In the genomic region with DNA sequence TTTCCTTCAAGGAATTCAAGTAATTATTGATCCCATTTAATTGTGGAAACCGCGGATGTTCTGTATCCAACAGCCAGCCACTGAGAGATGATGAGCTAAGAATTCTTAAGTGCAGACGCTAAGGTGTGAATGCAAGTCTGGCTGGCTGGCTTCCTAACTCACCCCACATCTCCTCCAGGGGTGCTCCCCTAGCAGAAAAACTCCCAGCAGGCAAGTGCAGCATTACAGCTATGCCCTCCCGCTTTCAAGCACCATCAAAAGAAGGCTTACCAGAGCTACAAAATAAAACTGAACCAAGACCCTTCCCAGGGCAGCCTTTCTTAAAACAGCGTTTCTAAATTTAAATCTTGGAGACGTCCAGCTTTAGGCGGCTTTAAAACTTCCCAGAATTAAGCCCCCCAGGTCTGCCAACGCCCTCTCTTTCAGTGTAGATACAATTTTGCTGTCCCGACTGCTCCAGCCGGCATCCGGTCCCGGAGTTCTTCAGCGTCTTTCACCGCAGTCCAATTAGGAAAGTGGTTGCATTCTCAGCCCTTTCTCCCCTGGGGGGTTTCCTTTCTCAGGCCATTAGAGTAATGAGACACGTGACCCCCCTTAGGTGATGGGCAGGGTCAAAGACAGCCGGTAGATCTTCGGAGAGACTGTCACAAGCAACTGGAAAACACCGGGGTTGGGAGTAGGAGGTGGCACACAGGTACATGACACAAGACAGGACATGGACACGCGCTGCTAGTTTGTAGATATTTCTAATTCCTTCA, we compare ENCODE assay signal across 8 mouse cellular contexts. TPM values are rescaled to one million over a fixed set of nuclear protein-coding genes. Genes with fewer than 3 reads are reported as not detected.
DNase-seq lines count a peak whose midpoint lies in the region; ATAC-seq and TF ChIP-seq lines count a peak whose summit lies in the region.

No protein-coding gene starts in this region.

- H3K4me2 ChIP-seq in kidney, embryonic 15.5 days, result peak overlapping the region; percentile 52
- peak overlapping the region; percentile 51 for H3K4me2 ChIP-seq in hindbrain, embryonic 15.5 days
- peak overlapping the region; percentile 52 for H3K4me2 ChIP-seq in midbrain, embryonic 16.5 days (ENCODE audit: low read length)

- TF ChIP-seq CTCF in lung, adult 2 months (IDR thresholded peaks at IDR 0.05; ENCODE audit: insufficient read depth, low read length), result no peak

- WGBS in kidney, embryonic 15.5 days, result 9% methylated on average over 20 of the region's 20 CpGs
- WGBS in hindbrain, embryonic 15.5 days, result 12% methylated on average over 20 of the region's 20 CpGs
- 7% methylated on average over 20 of the region's 20 CpGs for WGBS in midbrain, embryonic 16.5 days
- WGBS in lung, adult 2 months, result 13% methylated on average over 20 of the region's 20 CpGs

- H3K27me3 ChIP-seq in kidney, embryonic 15.5 days, result peaks cover 41% of the 10 kb centered on the region
- H3K27me3 ChIP-seq in hindbrain, embryonic 15.5 days, result 0 out of 2 replicates have a peak, but pooled peaks cover 2% of the 10 kb centered on the region
- no peaks in the 10 kb centered on the region; the same call in none of the 2 replicates for H3K27me3 ChIP-seq in midbrain, embryonic 16.5 days (ENCODE audit: control insufficient read depth, insufficient read depth, low read depth, low read length)

- no peak overlapping the region for H3K9ac ChIP-seq in kidney, embryonic 15.5 days
- H3K9ac ChIP-seq in hindbrain, embryonic 15.5 days, result 0 out of 2 replicates have a peak overlapping the region, but pooled peaks have one; percentile 11
- H3K9ac ChIP-seq in midbrain, embryonic 16.5 days (ENCODE audit: low read depth, low read length), result 0 out of 2 replicates have a peak overlapping the region, but pooled peaks have one; percentile 11

- no peak overlapping the region for H3K27ac ChIP-seq in kidney, embryonic 15.5 days
- no peak overlapping the region for H3K27ac ChIP-seq in hindbrain, embryonic 15.5 days (replicated peaks)
- H3K27ac ChIP-seq in midbrain, embryonic 16.5 days (ENCODE audit: low read length), result no peak overlapping the region

- DNase-seq in kidney, postnatal 25 days, result no peak
- DNase-seq in embryo, embryonic 11 days, result peak; percentile 55
- DNase-seq in adrenal gland, postnatal 10 days, result no peak
- no peak for DNase-seq in lung, adult 2 months

- H3K36me3 ChIP-seq in kidney, embryonic 15.5 days, result no peaks in the 10 kb centered on the region
- H3K36me3 ChIP-seq in hindbrain, embryonic 15.5 days, result no peaks in the 10 kb centered on the region
- H3K36me3 ChIP-seq in midbrain, embryonic 16.5 days (ENCODE audit: control insufficient read depth, insufficient read depth, low read length), result no peaks in the 10 kb centered on the region

- no peaks in the 10 kb centered on the region for H3K9me3 ChIP-seq in kidney, embryonic 15.5 days (replicated peaks)
- H3K9me3 ChIP-seq in hindbrain, embryonic 15.5 days, result no peaks in the 10 kb centered on the region
- no peaks in the 10 kb centered on the region; the same call in 1 of the 2 replicates for H3K9me3 ChIP-seq in midbrain, embryonic 16.5 days (replicated peaks; ENCODE audit: control insufficient read depth, low read length, poor library complexity, severe bottlenecking)

- H3K4me3 ChIP-seq in kidney, embryonic 15.5 days (replicated peaks), result peak overlapping the region; percentile 29
- peak overlapping the region; percentile 27 for H3K4me3 ChIP-seq in hindbrain, embryonic 15.5 days
- peak overlapping the region; percentile 26 for H3K4me3 ChIP-seq in midbrain, embryonic 16.5 days (ENCODE audit: low read depth, low read length)
- H3K4me3 ChIP-seq in lung, adult 2 months (replicated peaks; ENCODE audit: extremely low read depth, low read depth, low read length), result no peak overlapping the region

- no peak for ATAC-seq in kidney, embryonic 15.5 days (replicated peaks; ENCODE audit: low FRiP score)
- ATAC-seq in hindbrain, embryonic 15.5 days (ENCODE audit: low FRiP score, low read depth), result no peak
- ATAC-seq in midbrain, embryonic 16.5 days, result peak; percentile 42; the same call in 1 of the 2 replicates
- ATAC-seq in erythroid progenitor cell, adult 5-6 weeks (replicated peaks; ENCODE audit: low FRiP score, poor library complexity, severe bottlenecking), result no peak

- no peak for TF ChIP-seq POLR2A in lung, adult 2 months (IDR thresholded peaks at IDR 0.05; ENCODE audit: borderline replicate concordance, extremely low read depth, low read depth, low read length)

- peaks cover 4% of the 10 kb centered on the region; the same call in 1 of the 2 replicates for H3K4me1 ChIP-seq in kidney, embryonic 15.5 days
- peaks cover 5% of the 10 kb centered on the region for H3K4me1 ChIP-seq in hindbrain, embryonic 15.5 days (replicated peaks)
- peaks cover 6% of the 10 kb centered on the region for H3K4me1 ChIP-seq in midbrain, embryonic 16.5 days (ENCODE audit: control insufficient read depth, insufficient read depth, low read length)
- H3K4me1 ChIP-seq in lung, adult 2 months (ENCODE audit: control insufficient read depth, insufficient read depth, low read length), result no peaks in the 10 kb centered on the region

RNA-seq across cellular contexts. Expression of gene Paqr9, which starts 22.5 kb away (rescaled TPM):
- 0.95 and 1.1 TPM in 2 replicates for polyA plus RNA-seq in kidney, embryonic 15.5 days (2015; fragmentation: Nextera tagmentation; extraction: Ambion mirVana)
- polyA plus RNA-seq in hindbrain, embryonic 15.5 days (2015; fragmentation: Nextera tagmentation; extraction: Ambion mirVana), result 6.4 and 6.8 TPM in 2 replicates
- polyA plus RNA-seq in midbrain, embryonic 16.5 days (2015; fragmentation: Nextera tagmentation; extraction: Ambion mirVana), result 5.5 and 5.7 TPM in 2 replicates
- total RNA-seq in erythroid progenitor cell, adult 5-6 weeks (2015; ENCODE audit: low replicate concordance), result 84.0 and 109 TPM in 2 replicates
- total RNA-seq in erythroid progenitor cell, adult 5-6 weeks (2017; ENCODE audit: low replicate concordance), result 100 and 101 TPM in 2 replicates
- total RNA-seq in adrenal gland, postnatal 10 days (2021), result 10 to 100 TPM; 21.5 to 27.4 TPM
- polyA plus RNA-seq in lung, adult 2 months (2012; rRNA removed), result 1.8 and 2.0 TPM in 2 replicates

RNA-seq across cellular contexts. Expression of gene Pcolce2, which starts 55.5 kb away (rescaled TPM):
- polyA plus RNA-seq in kidney, embryonic 15.5 days (2015; fragmentation: Nextera tagmentation; extraction: Ambion mirVana), result 1.2 and 3.1 TPM in 2 replicates
- polyA plus RNA-seq in hindbrain, embryonic 15.5 days (2015; fragmentation: Nextera tagmentation; extraction: Ambion mirVana), result 1.9 and 2.0 TPM in 2 replicates
- polyA plus RNA-seq in midbrain, embryonic 16.5 days (2015; fragmentation: Nextera tagmentation; extraction: Ambion mirVana), result 1.7 and 2.3 TPM in 2 replicates
- total RNA-seq in erythroid progenitor cell, adult 5-6 weeks (2015; ENCODE audit: low replicate concordance), result not detected in 2 replicates
- not detected in 2 replicates for total RNA-seq in erythroid progenitor cell, adult 5-6 weeks (2017; ENCODE audit: low replicate concordance)
- total RNA-seq in adrenal gland, postnatal 10 days (2021), result 1 to 10 TPM; 4.7 to 5.1 TPM
- polyA plus RNA-seq in lung, adult 2 months (2012; rRNA removed), result 24.5 and 31.5 TPM in 2 replicates
